Comparison of ENCODE assay signal across 16 mouse cellular contexts in genomic region chr2:93237055-93237454, GRCm38 (mm10). TPM values are rescaled to one million over a fixed set of nuclear protein-coding genes. Genes with fewer than 3 reads are reported as not detected.
DNase-seq lines count a peak whose midpoint lies in the region; ATAC-seq and TF ChIP-seq lines count a peak whose summit lies in the region.
"Had no signal": no experiment of that assay in that cellular context is flagged by ENCODE, and none has a peak within 500 bp of the region (broad histone marks: within the 10 kb centered on the region; RNA-seq: fewer than 3 reads in every experiment).

No protein-coding gene starts in this region.

- no peaks in the 10 kb centered on the region for H3K27me3 ChIP-seq in lung, embryonic 16.5 days (ENCODE audit: control insufficient read depth, insufficient read depth, low read depth, low read length)
- H3K27me3 ChIP-seq in kidney, adult 2 months (replicated peaks; ENCODE audit: control insufficient read depth, insufficient read depth, low read length) = no peaks in the 10 kb centered on the region
- H3K27me3 ChIP-seq: embryonic facial prominence, embryonic 12.5 days; liver, embryonic 15.5 days had no signal

- no peak overlapping the region for H3K4me2 ChIP-seq in lung, embryonic 16.5 days (ENCODE audit: low read depth, low read length)
- H3K4me2 ChIP-seq: embryonic facial prominence, embryonic 12.5 days; liver, embryonic 15.5 days; midbrain, embryonic 11.5 days had no signal

- peak; percentile 17; the same call in 1 of the 2 replicates for ATAC-seq in lung, embryonic 16.5 days (ENCODE audit: low read depth)
- ATAC-seq: hindbrain, embryonic 16.5 days had no signal

- no peaks in the 10 kb centered on the region for H3K36me3 ChIP-seq in lung, embryonic 16.5 days (ENCODE audit: control insufficient read depth, insufficient read depth, low read length)
- no peaks in the 10 kb centered on the region for H3K36me3 ChIP-seq in kidney, adult 2 months (ENCODE audit: control insufficient read depth, insufficient read depth, low read length)
- H3K36me3 ChIP-seq: embryonic facial prominence, embryonic 12.5 days; liver, embryonic 15.5 days had no signal

- WGBS in lung, embryonic 16.5 days = 30% methylated on average over 1 of the region's 1 CpGs
- WGBS in kidney, adult 2 months = 62% methylated on average over 1 of the region's 1 CpGs

- H3K9me3 ChIP-seq in lung, embryonic 16.5 days (ENCODE audit: control insufficient read depth, low read length) = no peaks in the 10 kb centered on the region
- H3K9me3 ChIP-seq: embryonic facial prominence, embryonic 12.5 days; liver, embryonic 15.5 days had no signal

- H3K9ac ChIP-seq in lung, embryonic 16.5 days (ENCODE audit: low read length) = no peak overlapping the region
- H3K9ac ChIP-seq: embryonic facial prominence, embryonic 12.5 days; liver, embryonic 15.5 days had no signal

- H3K4me1 ChIP-seq in lung, embryonic 16.5 days (replicated peaks; ENCODE audit: control insufficient read depth, insufficient read depth, low read length) = no peaks in the 10 kb centered on the region
- no peaks in the 10 kb centered on the region for H3K4me1 ChIP-seq in kidney, adult 2 months (ENCODE audit: control insufficient read depth, insufficient read depth, low read length)
- H3K4me1 ChIP-seq: liver, embryonic 15.5 days had no signal

- TF ChIP-seq POLR2A in kidney, adult 2 months (IDR thresholded peaks at IDR 0.05; ENCODE audit: low read depth, low read length) = no peak

- H3K27ac ChIP-seq in lung, embryonic 16.5 days (ENCODE audit: low read length) = no peak overlapping the region
- no peak overlapping the region for H3K27ac ChIP-seq in kidney, adult 2 months (ENCODE audit: insufficient read depth, low read depth, low read length)
- H3K27ac ChIP-seq: embryonic facial prominence, embryonic 12.5 days; liver, embryonic 15.5 days had no signal

- DNase-seq in adrenal gland, adult 2 months = peak; percentile 56
- DNase-seq in adrenal gland, postnatal 4 days (ENCODE audit: low spot score in 2 of 2) = no peak
- no peak for DNase-seq in lung, postnatal 4 days
- peak; percentile 81 for DNase-seq in kidney, adult 2 months
- DNase-seq in kidney, postnatal 36 days = peak; percentile 70
- DNase-seq in thymus, adult 18-20 months = no peak
- DNase-seq in embryo, embryonic 11 days = no peak
- DNase-seq: cerebellum, adult 11-12 months; cerebellum, postnatal 36 days; heart, postnatal 14 days; lung, postnatal 14 days had no signal

- H3K4me3 ChIP-seq in lung, embryonic 16.5 days (ENCODE audit: low read length) = no peak overlapping the region
- H3K4me3 ChIP-seq in kidney, adult 2 months (ENCODE audit: insufficient read depth, low read depth, low read length) = no peak overlapping the region
- H3K4me3 ChIP-seq: embryonic facial prominence, embryonic 12.5 days; liver, embryonic 15.5 days had no signal

- TF ChIP-seq CTCF in kidney, adult 2 months (conservative IDR thresholded peaks at IDR 0.05; ENCODE audit: insufficient read depth, insufficient read length, low read depth, low read length) = no peak

RNA-seq across cellular contexts. Expression of gene Trp53i11, which starts 49.7 kb away (rescaled TPM):
- 10 to 100 TPM; 58.6 to 64.7 TPM for total RNA-seq in adrenal gland, adult 2 months (2021)
- polyA plus RNA-seq in adrenal gland, adult 2 months (2012; rRNA removed) = 123 and 179 TPM in 2 replicates
- total RNA-seq in adrenal gland, postnatal 4 days (2021) = 100 to 1,000 TPM; 114 to 117 TPM
- polyA plus RNA-seq in lung, embryonic 16.5 days (2015; fragmentation: Nextera tagmentation; extraction: Ambion mirVana) = 44.7 and 48.9 TPM in 2 replicates
- 18.1 and 18.3 TPM in 2 replicates for polyA plus RNA-seq in kidney, adult 2 months (2012; rRNA removed)

Comparison
In these comparisons a context has a peak if more than half of its experiments do, and no peak if none do; other contexts are left out.
1. DNase-seq: peak in adrenal gland, adult 2 months (single experiment), kidney, adult 2 months (single experiment) and kidney, postnatal 36 days (2 of 2); none in adrenal gland, postnatal 4 days (0 of 2), lung, postnatal 4 days (0 of 2), thymus, adult 18-20 months (0 of 2) and embryo, embryonic 11 days (single experiment).